Mouse (Mus musculus): ENCODE results near the gene Ptgdr2. TPM values are rescaled to one million over a fixed set of nuclear protein-coding genes. Genes with fewer than 3 reads are reported as not detected.
A peak's percentile ranks its signal among the peaks of the same experiment; 100 is the strongest.

The Ptgdr2 gene
- polyA plus RNA-seq, 1 experiment from 2014 or later, result 0.36 TPM

- TF ChIP-seq EP300 (IDR thresholded peaks at IDR 0.05) (no peak), CTCF (IDR thresholded peaks at IDR 0.05) (no peak)
- Histone ChIP-seq H3K36me3 (ENCODE audit: insufficient read depth, low read length) (peaks cover 5% of the 10 kb centered on the region; the same call in 1 of the 2 replicates), H3K27me3 (replicated peaks; ENCODE audit: insufficient read depth, low read length) (no peaks in the 10 kb centered on the region), H3K27ac (ENCODE audit: low read length) (peak overlapping the region; percentile 35; the same call in 1 of the 2 replicates), H3K9ac (replicated peaks; ENCODE audit: low read depth) (peak overlapping the region; percentile 72), H3K4me2 (replicated peaks; ENCODE audit: low read depth, low read length) (peak overlapping the region; percentile 84), H3K4me3 (ENCODE audit: low read depth, low read length) (peak overlapping the region; percentile 60), H3K9me3 (ENCODE audit: low read length) (no peaks in the 10 kb centered on the region), H3K4me1 (ENCODE audit: insufficient read depth, low read depth, low read length) (peaks cover 9% of the 10 kb centered on the region)
- DNase-seq (ENCODE audit: low spot score), result no peak
- ATAC-seq, result no peak
- under 1% methylated on average over 20 of the region's 20 CpGs for WGBS
Observed at GRCm38 (mm10) chr19:10948416-10948815, 11.5 kb downstream of the Ptgdr2 start.

GRCm38 (mm10) chr19:10949112-10949511 is 12.2 kb downstream of the Ptgdr2 start, which contains the start of gene Ccdc86:
TSS of gene Ccdc86 (minus strand) at chr19:10949266.
- TF ChIP-seq EP300 (IDR thresholded peaks at IDR 0.05), result no peak
- TF ChIP-seq CTCF (IDR thresholded peaks at IDR 0.05), result no peak
- H3K27ac ChIP-seq (ENCODE audit: low read length), result peak within 1 kb of the TSS; percentile 35
- under 1% methylated on average over 30 of the region's 30 CpGs for WGBS
- no peaks in the 10 kb centered on the region for H3K27me3 ChIP-seq (replicated peaks; ENCODE audit: insufficient read depth, low read length)
- peak within 1 kb of the TSS; percentile 84 for H3K4me2 ChIP-seq (replicated peaks; ENCODE audit: low read depth, low read length)
- no peaks in the 10 kb centered on the region for H3K9me3 ChIP-seq (ENCODE audit: low read length)
- H3K4me1 ChIP-seq (ENCODE audit: insufficient read depth, low read depth, low read length), result peaks cover 9% of the 10 kb centered on the region
- peak; percentile 100 for DNase-seq (ENCODE audit: low spot score)
- H3K4me3 ChIP-seq (ENCODE audit: low read depth, low read length), result peak within 1 kb of the TSS; percentile 60
- peak within 1 kb of the TSS; percentile 72 for H3K9ac ChIP-seq (replicated peaks; ENCODE audit: low read depth)
- ATAC-seq, result peak; percentile 97
- peaks cover 5% of the 10 kb centered on the region; the same call in 1 of the 2 replicates for H3K36me3 ChIP-seq (ENCODE audit: insufficient read depth, low read length)

- Histone ChIP-seq H3K4me1 (ENCODE audit: insufficient read depth, low read depth, low read length) (peaks cover 9% of the 10 kb centered on the region), H3K9me3 (ENCODE audit: low read length) (no peaks in the 10 kb centered on the region), H3K9ac (replicated peaks; ENCODE audit: low read depth) (no peak overlapping the region; the same call in 1 of the 2 replicates), H3K27me3 (replicated peaks; ENCODE audit: insufficient read depth, low read length) (no peaks in the 10 kb centered on the region), H3K4me2 (replicated peaks; ENCODE audit: low read depth, low read length) (peak overlapping the region; percentile 84), H3K4me3 (ENCODE audit: low read depth, low read length) (peak overlapping the region; percentile 60), H3K36me3 (ENCODE audit: insufficient read depth, low read length) (peaks cover 5% of the 10 kb centered on the region; the same call in 1 of the 2 replicates), H3K27ac (ENCODE audit: low read length) (no peak overlapping the region; the same call in 1 of the 2 replicates)
- TF ChIP-seq CTCF (IDR thresholded peaks at IDR 0.05), result no peak
- no peak for TF ChIP-seq EP300 (IDR thresholded peaks at IDR 0.05)
- DNase-seq (ENCODE audit: low spot score) (no peak), ATAC-seq (no peak)
- WGBS, result 30% methylated on average over 9 of the region's 9 CpGs
Observed at GRCm38 (mm10) chr19:10949558-10949957, 12.6 kb downstream of the Ptgdr2 start.

- WGBS, result 42% methylated on average over 11 of the region's 11 CpGs
- peak overlapping the region; percentile 51 for H3K27ac ChIP-seq (ENCODE audit: low read length)
- no peak for TF ChIP-seq EP300 (IDR thresholded peaks at IDR 0.05)
- no peak for TF ChIP-seq CTCF (IDR thresholded peaks at IDR 0.05)
- H3K36me3 ChIP-seq (ENCODE audit: insufficient read depth, low read length), result no peaks in the 10 kb centered on the region
- H3K27me3 ChIP-seq (replicated peaks; ENCODE audit: insufficient read depth, low read length), result no peaks in the 10 kb centered on the region
- DNase-seq (ENCODE audit: low spot score), result peak; percentile 57
- no peak overlapping the region for H3K4me2 ChIP-seq (replicated peaks; ENCODE audit: low read depth, low read length)
- H3K9ac ChIP-seq (replicated peaks; ENCODE audit: low read depth), result no peak overlapping the region
- H3K4me1 ChIP-seq (ENCODE audit: insufficient read depth, low read depth, low read length), result peaks cover 9% of the 10 kb centered on the region
- H3K4me3 ChIP-seq (ENCODE audit: low read depth, low read length), result no peak overlapping the region
- no peaks in the 10 kb centered on the region for H3K9me3 ChIP-seq (ENCODE audit: low read length)
- peak; percentile 40 for ATAC-seq
Observed at GRCm38 (mm10) chr19:10952021-10952939, 15.3 kb downstream of the Ptgdr2 start.

GRCm38 (mm10) chr19:10959085-10959977 is 22.4 kb downstream of the Ptgdr2 start:
- 18% methylated on average over 11 of the region's 11 CpGs for WGBS
- H3K27ac ChIP-seq (ENCODE audit: low read length), result no peak overlapping the region; the same call in 1 of the 2 replicates
- no peaks in the 10 kb centered on the region for H3K27me3 ChIP-seq (replicated peaks; ENCODE audit: insufficient read depth, low read length)
- no peaks in the 10 kb centered on the region for H3K36me3 ChIP-seq (ENCODE audit: insufficient read depth, low read length)
- H3K4me3 ChIP-seq (ENCODE audit: low read depth, low read length), result no peak overlapping the region
- no peaks in the 10 kb centered on the region for H3K4me1 ChIP-seq (ENCODE audit: insufficient read depth, low read depth, low read length)
- no peaks in the 10 kb centered on the region for H3K9me3 ChIP-seq (ENCODE audit: low read length)
- no peak overlapping the region for H3K4me2 ChIP-seq (replicated peaks; ENCODE audit: low read depth, low read length)
- no peak overlapping the region for H3K9ac ChIP-seq (replicated peaks; ENCODE audit: low read depth)
- peak; percentile 86 for ATAC-seq
- peak; percentile 87 for DNase-seq (ENCODE audit: low spot score)
- TF ChIP-seq CTCF (IDR thresholded peaks at IDR 0.05) (peak; percentile 87), EP300 (IDR thresholded peaks at IDR 0.05) (peak; percentile 60)

GRCm38 (mm10) chr19:10959978-10960346 is 23.0 kb downstream of the Ptgdr2 start:
- Histone ChIP-seq H3K27ac (ENCODE audit: low read length) (no peak overlapping the region), H3K4me1 (ENCODE audit: insufficient read depth, low read depth, low read length) (no peaks in the 10 kb centered on the region), H3K36me3 (ENCODE audit: insufficient read depth, low read length) (no peaks in the 10 kb centered on the region), H3K9ac (replicated peaks; ENCODE audit: low read depth) (no peak overlapping the region), H3K4me2 (replicated peaks; ENCODE audit: low read depth, low read length) (no peak overlapping the region), H3K9me3 (ENCODE audit: low read length) (no peaks in the 10 kb centered on the region), H3K4me3 (ENCODE audit: low read depth, low read length) (no peak overlapping the region), H3K27me3 (replicated peaks; ENCODE audit: insufficient read depth, low read length) (no peaks in the 10 kb centered on the region)
- no peak for TF ChIP-seq EP300 (IDR thresholded peaks at IDR 0.05)
- 35% methylated on average over 12 of the region's 12 CpGs for WGBS
- ATAC-seq, result no peak
- DNase-seq (ENCODE audit: low spot score), result no peak

Data from lung, postnatal 0 days (tissue).